Mouse (Mus musculus): ENCODE measurements around the gene Hils1.

Gene Hils1

DNA sequence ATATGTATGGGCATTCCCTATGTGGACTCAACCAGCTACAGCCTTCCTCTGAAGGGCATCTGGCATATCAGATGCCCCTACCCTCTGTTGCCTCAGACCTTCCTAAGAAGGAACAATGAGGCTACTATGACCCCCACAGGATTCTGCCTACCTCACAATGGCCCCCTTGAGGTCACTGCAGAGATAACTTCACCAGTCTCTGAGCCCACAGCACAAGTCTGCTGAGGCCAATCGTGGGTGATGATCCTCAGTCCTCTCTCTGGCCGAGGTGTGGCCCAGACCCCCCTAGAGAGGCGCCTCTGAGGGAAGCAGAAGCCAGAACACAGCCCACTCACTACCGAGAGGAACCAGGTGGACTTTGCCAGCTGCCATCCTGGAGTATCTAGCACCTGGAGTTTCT, at the start of gene Hils1:
Gene Hils1 (plus strand): TSS at position 175 of the 400 bp plus-strand sequence.
- no peak for DNase-seq

DNA sequence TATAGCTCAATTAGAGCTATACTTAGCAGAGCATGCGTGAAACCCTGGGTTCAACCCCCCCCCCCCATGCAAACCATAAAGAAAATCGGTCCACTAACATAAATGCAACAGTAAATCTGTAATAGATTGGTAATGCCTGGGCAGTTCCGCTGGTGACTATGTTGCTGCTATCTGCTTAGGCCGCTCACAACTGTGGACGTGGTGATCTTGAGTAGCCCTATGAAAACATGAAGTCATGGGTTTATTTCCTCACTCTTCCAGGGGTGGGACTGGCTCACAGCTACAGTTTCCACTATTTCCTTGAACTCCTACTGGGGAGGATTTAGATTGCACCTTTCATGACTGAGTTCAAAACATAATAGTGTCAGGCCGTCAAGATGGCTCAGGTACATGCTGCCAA, 49.7 kb upstream of the Hils1 start:
- no peak for DNase-seq

DNA sequence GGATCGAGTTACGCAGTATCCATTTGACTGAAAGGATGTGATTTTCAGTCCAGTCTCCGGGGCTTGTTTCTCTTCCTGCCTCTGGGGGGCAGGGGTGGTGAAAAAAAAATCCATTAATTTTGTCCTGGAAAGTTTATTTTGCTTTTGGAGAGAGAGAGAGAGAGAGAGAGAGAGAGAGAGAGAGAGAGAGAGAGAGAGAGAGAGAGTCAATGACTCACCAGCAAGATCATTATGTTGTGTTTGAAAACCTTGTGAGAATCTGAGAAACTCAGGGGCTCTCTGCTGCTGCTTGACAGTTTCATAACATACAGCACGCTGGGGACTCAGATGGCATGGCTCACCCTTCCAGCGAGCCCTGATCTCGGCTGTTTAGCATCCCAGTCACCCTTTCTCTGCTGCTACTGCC, 46.4 kb upstream of the Hils1 start:
- DNase-seq: no peak

DNA sequence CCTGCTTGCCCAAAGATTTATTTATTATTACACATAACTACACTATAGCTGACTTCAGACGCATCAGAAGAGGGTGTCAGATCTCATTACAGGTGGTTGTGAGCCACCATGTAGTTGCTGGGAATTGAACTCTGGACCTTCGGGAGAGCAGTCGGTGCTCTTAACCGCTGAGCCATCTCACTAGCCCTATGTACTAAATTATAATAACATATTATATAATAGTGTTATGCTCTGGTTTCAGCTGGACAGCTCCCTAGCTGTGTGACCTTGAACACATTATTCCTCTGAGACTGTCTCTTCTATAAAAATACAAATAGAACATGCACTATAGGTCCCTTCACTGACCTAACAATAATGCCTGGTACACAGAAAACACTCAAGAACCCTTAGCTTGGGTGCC, 42.4 kb upstream of the Hils1 start:
- no peak for DNase-seq

DNA sequence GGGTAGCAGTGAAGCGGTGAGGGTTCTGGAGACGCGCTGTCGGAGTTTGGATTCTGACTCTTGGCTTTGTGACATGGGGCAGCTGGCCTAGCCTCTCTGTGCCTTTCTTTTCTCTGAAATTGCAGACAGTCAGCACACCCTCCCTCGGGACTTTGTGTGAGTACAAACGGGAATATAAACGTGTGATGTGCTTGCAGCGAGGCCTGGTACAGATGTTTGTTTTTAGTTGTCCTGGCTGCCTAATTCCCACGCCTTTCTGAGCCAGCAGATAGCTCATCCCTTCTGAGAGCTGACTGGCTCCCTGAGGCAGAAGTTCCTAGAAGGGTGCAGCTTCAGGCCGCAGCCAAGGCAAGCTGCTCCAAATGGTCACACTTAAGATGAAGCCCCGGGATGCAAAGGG, 41.0 kb upstream of the Hils1 start:
- no peak for DNase-seq

DNA sequence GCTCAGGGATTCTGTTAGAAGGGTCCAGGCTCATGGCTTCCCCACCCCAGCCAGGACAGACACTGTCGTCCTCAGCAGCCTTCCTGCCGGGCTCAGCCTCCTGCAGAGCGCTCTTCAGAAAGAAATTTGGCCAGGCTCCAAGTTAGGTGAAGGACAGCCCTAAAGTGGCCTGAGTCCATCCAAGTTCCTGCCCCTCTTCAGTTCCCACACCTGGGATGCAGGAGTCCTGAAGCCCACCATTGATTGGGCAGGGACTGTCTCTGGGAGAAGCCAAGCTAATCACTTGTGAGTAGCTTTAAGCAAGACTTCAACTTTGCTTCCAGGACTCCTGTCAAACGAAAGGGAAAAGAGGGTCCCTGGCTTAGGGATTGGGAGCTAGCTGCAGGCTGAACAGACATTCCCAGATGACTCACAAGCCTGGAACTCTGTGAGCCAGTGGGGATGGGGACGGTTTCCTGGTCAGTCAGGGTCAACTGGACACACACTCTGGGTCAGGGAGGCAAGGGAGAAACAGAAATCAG, 39.6 kb upstream of the Hils1 start:
- DNase-seq: no peak

DNA sequence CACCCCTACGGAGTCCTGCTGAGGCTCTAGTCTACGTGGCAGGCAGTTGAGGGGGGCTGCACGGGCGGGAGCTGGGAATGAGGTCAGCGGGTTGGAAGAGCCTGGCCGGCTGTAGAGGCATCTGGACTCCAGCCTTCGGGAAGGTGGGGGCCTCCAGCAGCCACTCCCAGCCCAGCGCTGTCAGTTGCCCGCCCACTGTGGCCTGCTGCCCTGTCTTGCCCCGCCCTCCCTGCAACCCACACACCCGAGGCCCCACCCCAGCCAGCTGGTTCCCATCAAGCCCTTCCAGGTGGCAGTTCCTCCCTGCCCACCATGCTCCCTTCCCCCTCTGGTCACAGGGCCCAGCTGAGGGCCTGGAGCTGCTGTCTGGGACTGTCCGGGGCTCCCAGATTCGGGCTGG, 38.6 kb upstream of the Hils1 start:
- peak; percentile 84 for DNase-seq

DNA sequence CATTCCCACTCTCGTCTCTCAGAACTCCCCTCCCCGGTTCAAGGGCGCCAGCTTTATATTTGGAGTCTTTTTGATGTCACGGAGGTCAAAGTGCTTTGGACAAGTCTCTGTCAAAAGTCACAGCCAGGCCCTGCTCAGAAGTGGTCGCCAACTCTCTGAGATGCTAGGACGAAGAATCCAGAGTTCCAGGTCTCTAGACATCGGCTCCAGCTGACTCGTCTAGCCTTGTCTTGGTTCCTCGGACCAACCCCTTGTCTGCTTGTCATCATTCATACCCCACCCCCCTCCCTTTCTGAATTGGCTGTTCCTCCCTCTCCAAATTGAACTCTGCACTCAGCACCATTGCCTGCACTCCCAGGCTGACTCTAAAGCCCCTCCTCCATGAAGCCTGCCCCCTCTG, 37.8 kb upstream of the Hils1 start:
- DNase-seq: no peak

- no peak for DNase-seq
Observed at GRCm38 (mm10) chr11:94930151-94930550, 37.2 kb upstream of the Hils1 start.

- DNase-seq: no peak
Observed at GRCm38 (mm10) chr11:94933584-94933983, 33.8 kb upstream of the Hils1 start.

DNA sequence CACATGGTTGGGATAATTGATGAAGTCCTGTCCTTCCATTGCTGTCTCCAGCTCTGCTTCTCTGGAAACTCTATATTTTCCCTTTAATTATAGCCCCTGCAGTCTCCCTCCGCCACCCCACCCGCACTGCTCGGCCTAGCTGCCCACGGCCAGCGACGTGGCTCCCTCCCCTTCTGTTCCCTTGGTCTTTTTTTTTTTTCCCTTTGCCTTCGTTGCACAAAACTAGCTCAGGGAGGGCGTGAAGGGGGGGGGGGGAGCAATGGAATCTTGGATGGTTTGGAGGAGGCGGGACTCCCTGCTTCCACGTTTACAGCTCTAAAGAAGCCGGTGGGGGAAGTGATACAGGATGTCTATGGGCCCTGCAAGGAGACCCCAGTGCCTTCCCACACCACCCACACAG, 32.9 kb upstream of the Hils1 start:
- no peak for DNase-seq

DNA sequence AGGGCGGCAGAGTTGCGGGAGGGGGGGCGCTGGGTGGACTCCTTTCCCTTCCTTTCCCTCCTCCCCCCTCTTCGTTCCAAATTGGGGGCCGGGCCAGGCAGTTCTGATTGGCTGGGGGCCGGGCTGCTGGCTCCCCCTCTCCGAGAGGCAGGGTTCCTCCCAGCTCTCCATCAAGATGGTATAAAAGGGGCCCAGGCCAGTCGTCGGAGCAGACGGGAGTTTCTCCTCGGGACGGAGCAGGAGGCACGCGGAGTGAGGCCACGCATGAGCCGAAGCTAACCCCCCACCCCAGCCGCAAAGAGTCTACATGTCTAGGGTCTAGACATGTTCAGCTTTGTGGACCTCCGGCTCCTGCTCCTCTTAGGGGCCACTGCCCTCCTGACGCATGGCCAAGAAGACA, 31.3 kb upstream of the Hils1 start, which contains the start of gene Col1a1:
Gene Col1a1 (plus strand): TSS at position 180 of the 400 bp plus-strand sequence.
- DNase-seq: peak; percentile 61

GRCm38 (mm10) chr11:94936851-94937295, 30.5 kb upstream of the Hils1 start:
- DNase-seq: peak; percentile 84

- no peak for DNase-seq
Observed at GRCm38 (mm10) chr11:94937335-94937781, 30.0 kb upstream of the Hils1 start.

DNA sequence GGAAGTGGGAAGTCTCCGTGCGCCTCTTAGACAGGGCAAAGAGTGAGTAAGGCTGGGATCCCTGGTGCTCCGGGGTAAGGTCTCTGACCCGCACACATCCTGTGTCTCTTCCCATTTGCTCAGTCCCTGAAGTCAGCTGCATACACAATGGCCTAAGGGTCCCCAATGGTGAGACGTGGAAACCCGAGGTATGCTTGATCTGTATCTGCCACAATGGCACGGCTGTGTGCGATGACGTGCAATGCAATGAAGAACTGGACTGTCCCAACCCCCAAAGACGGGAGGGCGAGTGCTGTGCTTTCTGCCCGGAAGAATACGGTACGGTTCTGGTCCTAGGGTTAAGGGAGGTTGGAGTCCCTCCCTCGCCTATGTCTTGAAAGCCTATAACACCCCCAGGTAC, 29.6 kb upstream of the Hils1 start:
- peak; percentile 3 for DNase-seq

DNA sequence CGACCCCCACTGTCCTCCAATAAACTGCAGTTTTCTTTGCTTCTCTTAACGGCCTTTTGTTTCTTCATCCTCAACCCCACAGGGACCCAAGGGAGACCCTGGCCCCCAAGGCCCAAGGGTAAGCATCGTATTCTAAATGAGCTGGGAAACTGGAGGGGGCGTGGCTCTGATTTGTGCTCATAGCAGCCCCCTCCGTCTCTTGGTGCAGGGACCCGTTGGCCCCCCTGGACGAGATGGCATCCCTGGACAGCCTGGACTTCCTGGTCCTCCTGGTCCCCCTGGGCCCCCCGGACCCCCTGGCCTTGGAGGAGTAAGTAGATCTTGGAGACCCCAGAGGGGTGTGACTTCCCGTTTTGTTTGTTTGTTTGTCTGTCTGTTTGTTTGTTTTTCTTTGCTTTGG, 29.1 kb upstream of the Hils1 start:
- no peak for DNase-seq

DNA sequence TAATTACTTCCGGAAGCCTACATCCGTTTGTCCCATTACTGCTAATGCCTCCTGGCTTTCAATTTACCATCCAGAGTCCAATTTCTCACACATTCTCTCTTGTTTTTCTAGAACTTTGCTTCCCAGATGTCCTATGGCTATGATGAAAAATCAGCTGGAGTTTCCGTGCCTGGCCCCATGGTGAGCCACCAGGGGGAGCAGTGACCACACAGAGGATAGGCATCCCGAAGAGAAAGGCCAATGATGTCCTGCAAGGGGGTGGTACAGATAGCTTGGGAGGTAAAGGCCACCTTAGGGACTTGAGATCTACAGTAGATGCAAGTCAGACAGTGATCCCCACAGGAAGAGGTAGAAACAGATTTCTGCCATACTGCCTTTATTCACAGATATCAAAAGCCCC, 28.1 kb upstream of the Hils1 start:
- peak; percentile 64 for DNase-seq

GRCm38 (mm10) chr11:94941121-94941520, 26.3 kb upstream of the Hils1 start:
- DNase-seq: no peak

GRCm38 (mm10) chr11:94941776-94942175, 25.6 kb upstream of the Hils1 start:
- DNase-seq: no peak

GRCm38 (mm10) chr11:94942282-94943023, 24.9 kb upstream of the Hils1 start:
- peak; percentile 59 for DNase-seq

GRCm38 (mm10) chr11:94943054-94943453, 24.3 kb upstream of the Hils1 start:
- no peak for DNase-seq

- DNase-seq: no peak
Observed at GRCm38 (mm10) chr11:94944295-94944694, 23.1 kb upstream of the Hils1 start.

DNA sequence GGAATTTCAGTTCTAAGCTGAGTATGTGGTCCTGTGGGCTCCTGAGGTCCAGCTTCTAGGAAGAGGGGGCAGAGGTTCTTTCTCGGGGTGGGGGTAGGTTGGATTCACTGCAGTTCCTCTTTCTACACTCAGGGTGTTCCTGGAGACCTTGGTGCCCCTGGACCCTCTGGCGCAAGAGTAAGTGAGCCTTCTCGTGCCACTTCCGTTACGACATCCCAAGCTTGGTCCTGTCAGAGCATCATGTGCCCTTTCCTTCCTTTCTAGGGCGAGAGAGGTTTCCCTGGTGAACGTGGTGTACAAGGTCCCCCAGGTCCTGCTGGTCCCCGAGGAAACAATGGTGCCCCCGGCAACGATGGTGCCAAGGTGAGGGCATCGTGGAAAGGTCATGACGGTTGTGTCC, 22.2 kb upstream of the Hils1 start:
- DNase-seq: no peak

- DNase-seq: no peak
Observed at GRCm38 (mm10) chr11:94952169-94952568, 15.2 kb upstream of the Hils1 start.

DNA sequence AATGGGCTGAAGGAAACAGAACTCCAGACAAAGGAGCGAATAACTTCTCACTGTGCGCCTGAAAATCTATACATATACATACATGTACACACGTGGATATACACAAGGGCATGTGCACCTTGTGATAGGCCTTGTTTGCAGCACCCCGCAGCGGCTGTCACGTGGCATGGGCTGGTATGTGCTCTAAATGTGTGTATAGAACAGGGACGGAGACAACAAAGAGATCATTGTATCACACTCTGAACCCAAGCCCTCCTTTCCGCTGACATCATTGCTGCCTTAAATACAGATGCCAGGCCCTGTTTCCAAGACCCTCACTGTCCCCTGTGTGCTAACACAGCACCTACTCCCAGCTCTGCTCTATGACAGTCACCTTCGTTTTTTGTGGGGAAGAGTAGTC, 12.3 kb upstream of the Hils1 start:
- DNase-seq: no peak
